Mouse (Mus musculus): ENCODE measurements around the gene Col25a1.

Gene Col25a1

GRCm38 (mm10) chr3:130161323-130161917 lies 30.1 kb downstream of the Col25a1 start:
- WGBS, result 53% methylated on average over 13 of the region's 13 CpGs

DNA sequence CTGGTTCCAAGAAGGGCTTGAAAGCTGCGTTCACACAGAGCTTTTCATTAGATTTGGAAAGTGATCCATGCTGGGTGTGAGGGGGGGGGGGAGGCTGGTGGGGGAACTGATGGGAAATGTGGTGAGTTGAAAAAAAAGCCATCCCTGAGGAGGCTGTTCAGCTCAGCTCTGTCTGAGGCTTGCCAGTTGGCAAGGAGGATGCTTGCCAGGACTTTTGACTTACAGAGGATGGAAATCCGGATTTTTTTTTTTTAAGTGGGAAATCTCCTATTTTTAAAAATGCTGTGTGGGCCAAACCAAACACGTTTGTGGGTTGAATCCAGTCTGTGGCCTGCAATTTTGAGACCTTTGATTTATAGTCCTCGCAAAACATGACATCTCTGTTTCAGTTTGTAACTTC lies 35.6 kb downstream of the Col25a1 start:
- WGBS, result 40% methylated on average over 4 of the region's 4 CpGs

GRCm38 (mm10) chr3:130172764-130173163 lies 41.5 kb downstream of the Col25a1 start:
- WGBS, result 89% methylated on average over 17 of the region's 17 CpGs

GRCm38 (mm10) chr3:130180181-130180940 lies 49.1 kb downstream of the Col25a1 start:
- WGBS, result under 1% methylated on average over 40 of the region's 40 CpGs

DNA sequence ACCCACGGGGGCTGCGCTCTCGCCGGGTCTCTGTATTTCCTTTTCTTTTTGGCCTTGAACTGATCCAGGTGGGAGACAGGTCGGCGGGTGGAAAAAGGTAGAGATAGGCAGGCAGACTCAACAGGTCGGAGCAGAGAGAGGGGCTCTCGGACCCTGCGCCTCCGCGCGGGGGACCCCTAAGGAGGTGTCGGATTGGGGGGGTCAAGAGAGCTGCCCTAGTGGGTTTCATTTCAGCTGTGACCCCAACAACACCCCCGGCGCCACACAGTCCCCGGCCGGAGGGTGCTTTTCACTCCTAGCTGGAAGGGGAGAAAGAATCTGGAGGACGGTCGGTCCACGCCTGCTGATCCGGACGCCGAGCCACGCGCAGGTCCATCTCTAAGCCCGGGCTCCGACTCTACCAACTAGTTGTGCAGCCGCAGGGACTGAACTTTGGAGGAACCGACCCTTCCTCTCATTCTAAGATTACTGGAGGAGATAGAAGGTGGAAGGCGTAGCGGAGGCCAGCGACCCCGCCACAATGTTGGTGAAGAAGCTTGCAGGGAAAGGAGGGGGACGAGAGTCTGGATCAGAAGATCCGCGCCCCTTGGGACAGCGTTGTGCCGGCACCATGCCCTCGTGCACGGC lies 49.8 kb downstream of the Col25a1 start:
- 1% methylated on average over 40 of the region's 40 CpGs for WGBS

GRCm38 (mm10) chr3:130181591-130181980 lies 50.3 kb downstream of the Col25a1 start:
- WGBS, result 38% methylated on average over 8 of the region's 8 CpGs

- 72% methylated on average over 4 of the region's 4 CpGs for WGBS
Observed at GRCm38 (mm10) chr3:130182450-130182849, 51.1 kb downstream of the Col25a1 start.

DNA sequence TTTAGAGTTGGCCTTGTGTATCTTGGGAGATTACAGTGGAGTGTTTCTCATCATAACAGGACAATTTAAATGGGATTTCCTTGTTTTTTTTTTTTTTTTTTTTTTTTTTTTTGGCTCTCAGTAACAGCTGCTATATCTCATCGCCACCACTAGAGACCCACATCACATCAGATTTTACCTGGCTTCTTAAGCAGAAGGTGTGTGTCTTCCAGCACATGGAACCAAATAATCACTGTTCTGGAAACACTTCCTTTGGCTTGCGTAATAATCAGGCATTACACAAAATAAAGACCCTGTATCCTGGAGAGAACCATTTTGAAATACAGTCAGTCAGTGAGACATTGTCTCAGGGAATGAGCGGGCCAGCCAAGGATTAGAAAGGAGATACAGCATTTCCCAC lies 53.8 kb downstream of the Col25a1 start:
- 54% methylated on average over 3 of the region's 3 CpGs for WGBS

GRCm38 (mm10) chr3:130187588-130187987 lies 56.3 kb downstream of the Col25a1 start:
- WGBS, result 80% methylated on average over 5 of the region's 5 CpGs

GRCm38 (mm10) chr3:130193450-130193849 lies 62.1 kb downstream of the Col25a1 start:
- WGBS, result 83% methylated on average over 8 of the region's 8 CpGs

- WGBS, result 80% methylated on average over 11 of the region's 11 CpGs
Observed at GRCm38 (mm10) chr3:130214631-130215030, 83.3 kb downstream of the Col25a1 start.

- WGBS, result 92% methylated on average over 3 of the region's 3 CpGs
Observed at GRCm38 (mm10) chr3:130216646-130217045, 85.3 kb downstream of the Col25a1 start.

GRCm38 (mm10) chr3:130217705-130218104 lies 86.4 kb downstream of the Col25a1 start:
- 92% methylated on average over 2 of the region's 2 CpGs for WGBS

DNA sequence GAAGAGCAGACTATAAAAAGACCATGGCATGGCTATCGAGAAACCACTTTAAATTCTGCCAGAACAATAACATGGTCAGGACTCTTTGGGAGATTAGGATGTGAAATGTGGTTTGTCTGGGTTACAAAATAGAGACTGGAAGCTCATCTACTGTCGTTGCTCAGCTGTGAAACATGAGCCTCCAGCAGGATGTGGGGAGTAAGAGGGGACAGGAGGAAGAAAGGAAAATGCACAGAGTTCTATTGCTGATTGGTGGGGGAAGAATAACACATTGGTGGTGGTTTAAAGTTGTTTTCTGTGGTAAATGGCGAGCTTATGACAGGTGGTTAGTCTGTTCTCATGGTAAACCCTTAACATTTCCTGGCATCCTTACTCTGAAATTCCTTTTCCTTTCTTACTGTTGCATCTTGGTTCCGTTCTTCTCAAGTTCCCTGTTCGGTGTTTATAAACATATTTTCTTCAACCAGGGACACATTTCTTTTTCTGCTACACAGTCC lies 87.0 kb downstream of the Col25a1 start:
- 77% methylated on average over 5 of the region's 5 CpGs for WGBS

DNA sequence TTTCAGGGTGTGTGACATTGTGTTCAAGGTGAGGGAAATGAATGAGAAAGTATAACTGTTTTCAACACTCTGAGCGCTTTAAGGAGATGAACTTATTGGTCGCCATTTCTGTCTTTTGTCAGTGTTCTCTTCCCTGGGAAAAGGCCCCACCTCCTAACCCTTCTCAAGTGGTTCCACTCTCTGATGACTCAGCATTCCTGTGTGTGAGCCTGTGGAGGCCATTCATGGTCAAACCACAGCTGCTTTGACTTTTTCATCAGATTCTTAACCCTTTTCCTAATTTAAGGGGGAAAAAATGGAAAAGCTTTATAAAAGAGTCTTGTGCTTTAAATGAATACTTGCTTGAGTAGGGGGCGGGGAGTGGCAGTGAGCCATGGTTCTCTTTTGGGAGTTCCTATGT lies 89.5 kb downstream of the Col25a1 start:
- 97% methylated on average over 3 of the region's 3 CpGs for WGBS

DNA sequence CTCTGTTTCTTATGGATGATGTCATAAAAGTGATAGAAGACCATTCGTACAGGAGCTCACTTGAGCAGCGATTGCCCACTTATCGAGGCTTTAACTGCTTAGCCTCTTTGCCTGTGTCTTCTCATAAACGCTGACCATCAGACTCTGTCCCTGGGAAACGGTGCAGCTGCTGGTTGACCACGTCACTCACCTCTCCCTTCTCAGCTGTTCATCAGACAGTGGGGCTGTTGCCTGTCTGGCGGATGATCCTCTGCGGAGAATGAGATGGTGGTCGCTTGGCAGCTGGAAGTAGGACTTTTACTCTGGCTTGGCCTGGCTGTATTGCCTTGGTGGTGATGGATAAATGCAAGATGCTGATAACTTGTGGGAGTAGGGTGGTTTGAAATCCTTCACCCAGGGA lies 96.9 kb downstream of the Col25a1 start:
- WGBS, result 94% methylated on average over 9 of the region's 9 CpGs

GRCm38 (mm10) chr3:130232944-130233343 lies 101.6 kb downstream of the Col25a1 start:
- WGBS, result 96% methylated on average over 7 of the region's 7 CpGs

- WGBS, result 91% methylated on average over 1 of the region's 1 CpGs
Observed at GRCm38 (mm10) chr3:130235233-130235632, 103.9 kb downstream of the Col25a1 start.

GRCm38 (mm10) chr3:130236129-130236528 lies 104.8 kb downstream of the Col25a1 start:
- 82% methylated on average over 7 of the region's 7 CpGs for WGBS

DNA sequence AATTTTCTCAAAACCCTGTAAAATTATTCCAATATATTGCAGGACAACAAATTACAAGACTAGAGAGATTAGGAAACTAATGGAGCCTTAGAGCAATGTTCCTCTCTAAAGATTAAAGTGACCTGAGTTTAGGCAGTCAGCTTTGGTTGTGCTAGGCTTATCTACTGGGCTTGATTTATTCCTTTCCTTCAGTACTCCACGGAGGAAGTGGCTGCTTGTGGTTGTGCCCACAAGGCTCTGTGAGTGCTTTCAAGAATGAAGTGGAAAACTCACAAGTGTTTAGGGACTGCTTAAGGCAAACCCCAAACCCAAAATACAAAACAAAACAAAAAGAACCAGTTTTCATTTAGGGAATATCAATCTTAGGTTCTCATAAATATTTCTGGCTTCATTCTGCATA lies 106.6 kb downstream of the Col25a1 start:
- WGBS, result 69% methylated on average over 1 of the region's 1 CpGs

DNA sequence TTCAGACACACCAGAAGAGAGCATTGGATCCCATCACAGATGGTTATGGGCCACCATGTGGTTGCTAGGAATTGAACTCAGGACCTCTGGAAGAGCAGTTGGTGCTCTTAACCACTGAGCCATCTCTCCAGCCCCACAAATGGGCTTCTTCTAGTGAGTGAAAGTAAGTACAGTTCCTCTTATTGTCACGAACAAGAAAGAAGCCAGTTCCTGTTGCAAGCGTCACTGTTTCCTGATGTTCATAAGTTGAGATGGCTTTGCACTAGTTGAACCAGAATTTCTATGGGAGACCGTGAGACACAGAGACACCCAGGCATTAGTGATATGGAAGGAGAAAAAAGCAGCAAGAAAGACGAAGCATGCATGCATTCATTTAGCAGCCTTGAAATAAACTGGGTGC lies 110.6 kb downstream of the Col25a1 start:
- 83% methylated on average over 4 of the region's 4 CpGs for WGBS

DNA sequence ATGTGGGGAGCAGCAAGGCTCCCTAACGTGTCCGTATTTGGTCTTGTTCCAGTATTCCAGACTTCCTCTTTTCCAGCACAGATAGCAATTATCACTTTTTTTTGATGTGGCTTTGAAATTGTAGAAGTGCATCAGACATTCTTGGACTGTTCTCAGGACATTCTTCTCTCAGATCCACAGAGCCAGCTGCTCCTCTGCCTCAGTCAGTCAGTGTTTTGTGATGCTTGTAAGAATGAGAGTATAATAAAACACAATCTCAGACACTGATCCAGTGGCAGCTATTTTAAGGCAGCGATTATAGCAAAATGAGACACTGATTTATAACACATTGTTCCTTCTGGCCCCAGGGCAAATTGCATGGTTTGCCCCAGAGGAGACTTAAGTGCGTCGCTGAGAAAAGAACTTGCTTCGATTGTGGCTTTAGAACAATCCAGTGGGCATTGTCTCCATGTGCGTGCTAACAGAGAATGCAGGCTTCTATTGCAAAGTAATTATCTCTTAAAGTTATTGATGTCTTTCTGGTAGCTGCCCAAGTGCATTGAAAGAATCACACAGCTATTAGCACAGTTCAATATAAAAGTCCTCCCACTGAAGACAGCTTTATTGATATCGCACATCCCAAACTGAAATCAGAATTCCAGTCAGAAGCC lies 111.5 kb downstream of the Col25a1 start:
- WGBS, result 61% methylated on average over 8 of the region's 8 CpGs

All from cerebral cortex, adult 2 months (tissue).